Mouse (Mus musculus): Measurements from ENCODE around the gene Nacc1.

Nacc1 gene

DNA sequence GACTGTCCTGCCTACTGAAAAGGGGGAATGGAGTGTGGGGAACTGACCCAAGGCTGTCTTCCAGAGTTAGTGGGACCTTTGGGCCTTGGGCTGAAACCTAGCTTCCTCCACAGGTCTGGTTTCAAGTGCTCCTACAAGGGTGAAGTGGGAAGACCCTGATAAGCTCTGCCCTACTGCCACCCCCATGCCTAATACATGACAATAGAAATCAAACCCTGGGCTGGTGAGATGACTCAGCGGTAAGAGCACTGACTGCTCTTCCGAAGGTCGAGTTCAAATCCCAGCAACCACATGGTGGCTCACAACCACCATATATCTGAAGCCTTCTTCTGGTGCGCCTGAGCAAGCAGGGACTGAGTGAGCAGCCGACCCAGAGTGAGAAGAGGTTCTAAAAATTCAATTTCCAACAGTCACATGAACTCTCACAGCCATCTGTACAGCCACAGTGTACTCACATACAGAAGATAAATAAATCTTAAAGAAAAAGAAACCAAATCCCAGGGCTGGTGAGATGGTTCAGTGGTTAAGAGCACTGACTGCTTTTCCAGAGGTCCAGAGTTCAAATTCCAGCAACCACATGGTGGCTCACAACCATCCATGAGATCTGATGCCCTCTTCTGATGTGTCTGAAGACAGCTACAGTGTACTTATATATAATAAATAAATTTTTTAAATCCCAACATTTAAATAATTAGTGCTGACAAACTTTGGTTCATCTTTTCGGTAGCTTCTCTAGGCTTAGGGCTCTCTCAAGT is 18.8 kb downstream of the Nacc1 start:
- in situ Hi-C loops (cut with MboI; ENCODE audit: unreplicated experiment in 2 of 2), result no loop called here

DNA sequence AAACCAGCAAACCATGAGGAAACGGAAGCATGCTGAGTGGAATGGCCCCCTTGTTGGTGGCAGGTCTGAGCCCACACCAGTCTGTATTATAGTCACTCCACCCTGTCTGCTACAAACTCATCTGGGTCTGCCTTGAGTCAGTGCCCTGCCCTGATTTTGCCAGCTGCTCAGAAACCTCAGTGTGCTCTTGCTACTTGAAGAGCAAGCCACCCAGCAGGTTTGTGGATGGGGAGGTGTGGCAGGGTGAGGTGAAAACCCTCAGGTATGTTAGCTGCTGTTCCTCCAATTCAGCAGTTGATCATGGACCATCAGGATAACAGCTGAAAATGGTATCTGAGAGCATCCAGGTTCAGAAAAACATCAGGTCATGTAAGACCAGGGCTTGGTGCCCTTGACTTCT is 19.6 kb downstream of the Nacc1 start:
- in situ Hi-C loops (cut with MboI; ENCODE audit: unreplicated experiment in 2 of 2), result no loop called here

- in situ Hi-C loops (cut with MboI; ENCODE audit: unreplicated experiment in 2 of 2), result no loop called here
Measured at GRCm38 (mm10) chr8:84665385-84665893, 22.2 kb downstream of the Nacc1 start.

DNA sequence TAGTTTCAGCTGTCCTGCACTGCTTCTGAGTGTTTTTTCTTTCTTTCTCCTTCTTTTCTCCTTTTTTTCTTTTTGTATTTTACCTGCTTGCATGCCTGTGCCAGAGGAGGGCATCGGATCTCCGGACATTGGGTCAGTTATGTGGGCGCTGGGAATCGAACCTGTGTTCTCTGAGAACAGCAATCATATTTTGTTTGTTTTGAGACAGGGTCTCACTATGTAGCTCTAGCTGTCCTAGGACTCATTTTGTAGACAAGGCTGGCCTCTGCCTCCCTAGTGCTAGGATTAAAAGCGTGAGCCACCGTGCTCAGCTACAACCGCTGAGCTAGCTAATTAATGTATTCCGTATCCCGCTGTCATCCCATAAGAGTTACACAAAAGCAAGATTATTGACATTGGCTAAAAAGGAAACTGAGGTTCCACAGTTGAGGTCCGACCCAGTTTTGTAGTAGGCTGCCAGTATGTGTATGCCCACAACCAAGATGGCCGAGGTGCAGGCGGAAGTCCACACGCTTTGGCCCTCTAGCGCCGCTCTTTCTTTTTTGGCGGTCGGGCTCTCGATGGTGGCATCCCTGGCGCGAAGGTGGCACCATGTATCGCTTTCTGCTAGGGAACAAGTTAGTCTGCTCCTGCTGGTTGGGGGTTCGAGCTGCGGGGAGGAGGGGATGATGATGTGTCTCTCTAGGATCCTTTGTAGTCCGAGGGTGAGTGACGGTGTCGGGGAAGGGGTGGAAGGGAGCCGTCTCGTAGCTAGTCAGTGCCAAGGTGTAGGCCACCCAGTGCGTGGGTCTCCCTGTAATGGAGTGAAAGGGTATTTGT is 22.9 kb downstream of the Nacc1 start:
- in situ Hi-C loops (cut with MboI; ENCODE audit: unreplicated experiment in 2 of 2), result loop anchor here (5.0 kb wide), 2 partner anchors 33 to 38 kb away; partner anchors contain the start of gene Lyl1 (in 1 of the 2)

DNA sequence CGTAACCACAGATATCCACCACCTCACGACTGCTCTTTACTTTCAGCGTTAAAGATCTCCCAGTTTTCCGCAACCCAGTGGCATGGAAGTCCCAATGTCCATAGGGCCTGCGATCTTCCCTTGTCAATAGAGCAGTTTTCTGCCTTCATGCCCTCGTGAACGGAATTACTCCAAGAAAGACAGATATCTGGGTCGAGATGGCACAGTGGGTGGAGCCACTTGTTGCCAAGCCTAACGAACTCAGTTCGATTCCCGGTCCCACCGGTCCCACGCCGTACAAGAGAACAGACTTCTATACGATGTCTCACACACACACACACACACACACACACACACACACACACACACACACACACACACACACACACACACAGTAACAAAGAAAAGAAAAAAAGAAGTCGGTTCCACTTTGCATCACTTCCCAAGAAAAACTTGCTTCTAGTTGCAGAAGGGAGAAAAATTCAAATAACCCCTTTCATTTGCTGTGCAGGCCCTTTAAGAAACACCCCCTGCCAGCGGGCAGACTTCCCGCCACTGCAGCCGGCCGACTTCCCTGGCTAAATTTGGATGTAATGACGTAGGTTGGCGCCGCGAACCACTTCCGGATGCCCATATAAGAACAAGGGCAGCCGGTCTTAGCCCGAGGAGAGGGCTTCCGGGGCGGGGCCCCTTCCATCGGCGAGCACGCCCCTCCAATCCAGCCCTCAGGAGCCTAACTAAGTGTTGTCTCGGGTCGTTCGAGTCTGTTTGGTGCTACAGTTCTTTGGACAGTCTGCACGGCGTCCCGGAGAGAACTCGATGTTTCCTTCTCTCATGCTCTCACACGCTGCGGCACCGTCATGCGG is 24.0 kb downstream of the Nacc1 start:
- in situ Hi-C loops (cut with MboI; ENCODE audit: unreplicated experiment in 2 of 2), result loop anchor here (5.0 kb wide), 2 partner anchors 34 to 39 kb away; partner anchors contain the start of gene Lyl1 (in 1 of the 2)

DNA sequence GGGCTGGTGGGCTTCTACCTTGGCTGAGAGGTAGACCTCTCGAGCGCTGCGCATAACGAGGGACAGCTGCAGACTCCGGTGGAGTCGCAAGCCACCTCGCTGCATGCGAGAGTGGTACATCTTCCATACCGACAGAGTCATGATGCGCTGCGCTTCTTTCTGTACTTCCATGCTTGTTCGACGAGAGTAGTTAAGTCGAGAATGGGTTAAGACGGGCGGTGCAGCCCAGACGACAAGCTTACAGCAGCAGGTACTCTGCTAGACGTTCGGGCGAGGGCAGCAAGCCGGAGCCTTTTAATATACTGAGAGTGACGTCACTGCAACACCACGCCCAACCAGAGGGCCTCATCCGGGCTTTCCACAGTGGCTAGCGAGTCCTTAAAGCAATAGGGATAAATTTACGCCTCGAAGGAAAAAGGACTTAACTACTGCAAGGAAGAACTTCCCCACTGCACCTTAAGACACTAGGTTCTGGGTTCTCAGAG is 25.0 kb downstream of the Nacc1 start, which contains the start of gene Ier2:
TSS of gene Ier2 (minus strand) at position 272 of the 485 bp plus-strand sequence.
- in situ Hi-C loops (cut with MboI; ENCODE audit: unreplicated experiment in 2 of 2), result loop anchor here (5.0 kb wide), 2 partner anchors 35 to 40 kb away; partner anchors contain the start of gene Lyl1 (in 1 of the 2)

- in situ Hi-C loops (cut with MboI; ENCODE audit: unreplicated experiment in 2 of 2), result loop anchor here (5.0 kb wide), 2 partner anchors 35 to 40 kb away; partner anchors contain the start of gene Lyl1 (in 1 of the 2)
Measured at GRCm38 (mm10) chr8:84661961-84662571, 25.6 kb downstream of the Nacc1 start.

GRCm38 (mm10) chr8:84661458-84661871 is 26.2 kb downstream of the Nacc1 start:
- in situ Hi-C loops (cut with MboI; ENCODE audit: unreplicated experiment in 2 of 2), result loop anchor here (5.0 kb wide), 2 partner anchors 36 to 41 kb away; partner anchors contain the start of gene Lyl1 (in 1 of the 2)

GRCm38 (mm10) chr8:84660819-84661457 is 26.7 kb downstream of the Nacc1 start:
- in situ Hi-C loops (cut with MboI; ENCODE audit: unreplicated experiment in 2 of 2), result loop anchor here (5.0 kb wide), 2 partner anchors 36 to 41 kb away; partner anchors contain the start of gene Lyl1 (in 1 of the 2)

DNA sequence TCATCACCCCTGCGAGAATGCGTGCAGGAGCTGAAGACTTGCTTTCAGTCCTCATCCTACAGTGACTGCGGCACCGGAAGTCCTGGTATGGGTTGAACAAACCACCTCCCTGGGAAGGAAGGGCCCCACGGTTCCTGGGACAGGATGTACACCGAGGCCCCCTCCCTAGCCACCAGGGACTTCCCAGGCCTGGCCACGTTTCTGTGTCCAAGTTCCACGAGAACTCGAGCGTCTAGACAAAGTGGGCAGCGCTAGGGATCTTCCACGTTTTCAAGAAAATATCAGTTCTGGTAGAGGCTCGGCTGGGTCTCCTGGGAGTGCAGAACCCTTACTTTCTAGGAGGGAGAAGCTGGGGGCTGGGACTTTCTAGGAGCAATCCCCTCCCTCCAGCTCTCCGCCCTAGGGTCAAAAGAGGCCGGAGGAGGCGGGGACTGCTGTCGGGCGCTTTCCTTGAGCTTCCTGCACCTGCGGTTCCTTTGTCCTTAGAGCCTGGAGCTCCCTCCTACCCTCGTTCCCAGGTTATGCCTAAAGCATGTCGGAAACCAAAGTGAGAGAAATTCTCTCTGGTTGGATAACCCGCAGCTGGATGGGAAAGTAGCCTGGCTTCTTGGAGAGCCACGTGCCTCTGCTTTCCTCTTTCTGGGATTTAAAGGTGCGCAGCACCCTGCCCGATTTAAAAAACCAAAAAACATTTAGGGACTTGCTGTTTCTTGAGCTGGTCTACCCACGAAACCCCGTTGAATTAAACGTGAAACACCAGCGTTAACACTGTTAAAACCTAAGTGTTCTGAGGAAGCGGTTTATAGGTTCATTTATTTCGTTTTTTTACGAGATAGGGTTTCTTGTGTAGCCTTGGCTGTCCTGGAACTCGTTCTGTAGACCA is 27.5 kb downstream of the Nacc1 start:
- in situ Hi-C loops (cut with MboI; ENCODE audit: unreplicated experiment in 2 of 2), result loop anchor here (5.0 kb wide), 2 partner anchors 37 to 42 kb away; partner anchors contain the start of gene Lyl1 (in 1 of the 2)

GRCm38 (mm10) chr8:84658951-84659350 is 28.7 kb downstream of the Nacc1 start:
- in situ Hi-C loops (cut with MboI; ENCODE audit: unreplicated experiment in 2 of 2), result no loop called here

- in situ Hi-C loops (cut with MboI; ENCODE audit: unreplicated experiment in 2 of 2), result no loop called here
Measured at GRCm38 (mm10) chr8:84657680-84658079, 30.0 kb downstream of the Nacc1 start.

DNA sequence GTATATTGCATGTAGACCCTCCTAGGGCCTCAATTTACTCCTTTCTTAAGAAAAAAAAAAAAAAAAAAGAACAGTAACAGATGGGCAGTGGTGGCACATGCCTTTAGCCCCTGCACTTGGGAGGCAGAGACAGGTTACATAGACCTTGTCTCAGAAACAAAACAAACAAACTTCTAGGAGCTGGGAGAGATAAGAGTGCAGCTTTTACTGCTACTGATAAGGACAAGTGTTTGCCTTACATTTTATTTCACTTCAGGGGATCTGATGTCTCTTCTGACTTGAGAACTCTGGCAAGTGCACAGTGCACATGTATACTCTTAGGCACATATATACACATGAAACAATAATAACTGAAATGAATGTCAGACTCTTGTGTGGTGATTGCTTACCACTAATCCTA is 30.5 kb downstream of the Nacc1 start:
- in situ Hi-C loops (cut with MboI; ENCODE audit: unreplicated experiment in 2 of 2), result no loop called here

GRCm38 (mm10) chr8:84656641-84657126 is 31.0 kb downstream of the Nacc1 start:
- in situ Hi-C loops (cut with MboI; ENCODE audit: unreplicated experiment in 2 of 2), result no loop called here

DNA sequence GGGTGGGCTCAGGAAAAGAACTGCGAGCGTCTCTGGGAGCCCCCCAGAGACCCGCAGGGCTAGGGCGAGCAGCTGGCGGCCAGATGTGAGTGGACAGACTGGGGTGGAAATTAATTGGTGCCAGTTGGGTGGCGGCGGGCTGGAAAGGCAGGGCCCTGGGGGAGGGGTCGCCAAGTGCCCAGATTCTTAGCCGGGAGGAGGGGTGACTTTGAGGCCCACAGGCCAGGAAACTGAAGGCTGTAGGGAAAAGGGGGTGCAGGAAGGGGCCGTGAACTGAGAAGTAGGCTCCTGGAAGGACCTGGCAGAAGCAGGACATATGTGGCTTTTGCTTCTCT is 31.5 kb downstream of the Nacc1 start:
- in situ Hi-C loops (cut with MboI; ENCODE audit: unreplicated experiment in 2 of 2), result no loop called here

DNA sequence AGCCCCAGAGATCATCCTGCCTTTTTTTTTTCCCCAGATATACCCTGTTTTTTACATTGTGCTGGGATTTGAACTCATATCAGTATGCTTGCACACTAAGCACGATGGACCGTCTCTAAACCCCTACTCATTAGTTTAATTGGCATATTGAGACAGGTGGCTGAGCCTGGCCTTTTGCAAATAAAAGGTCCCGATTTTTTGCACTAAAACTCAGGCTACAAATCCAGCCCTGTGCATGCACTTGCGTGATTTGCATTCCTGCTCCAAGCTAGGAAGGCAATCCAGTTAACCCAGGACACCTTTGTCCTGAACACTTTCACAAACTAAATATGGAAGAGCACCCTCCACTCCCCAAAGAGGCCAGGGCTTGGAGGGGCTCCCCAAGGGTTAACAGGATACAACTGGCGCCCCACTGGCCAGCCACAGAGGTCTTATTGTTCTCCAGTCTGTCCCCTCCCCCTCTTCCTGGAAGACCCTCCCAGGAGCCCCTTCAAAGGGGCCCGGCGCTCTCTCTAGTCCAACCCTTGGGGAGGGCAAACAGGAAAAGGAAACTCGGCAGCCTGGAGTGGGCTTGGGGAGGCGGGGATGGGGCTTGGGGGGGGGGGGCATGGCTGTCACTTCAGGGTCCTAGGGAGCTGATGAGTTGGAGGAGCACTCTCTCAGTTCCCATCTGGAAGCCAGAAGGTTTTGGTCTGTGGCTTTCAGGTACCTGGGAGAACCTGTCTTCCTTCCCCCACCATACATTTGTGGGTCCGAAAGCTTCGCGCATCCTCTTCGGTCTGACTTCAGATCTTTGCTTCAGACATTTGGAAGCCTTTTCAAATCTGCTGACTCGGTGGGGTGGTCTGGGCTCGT is 32.1 kb downstream of the Nacc1 start:
- in situ Hi-C loops (cut with MboI; ENCODE audit: unreplicated experiment in 2 of 2), result no loop called here

DNA sequence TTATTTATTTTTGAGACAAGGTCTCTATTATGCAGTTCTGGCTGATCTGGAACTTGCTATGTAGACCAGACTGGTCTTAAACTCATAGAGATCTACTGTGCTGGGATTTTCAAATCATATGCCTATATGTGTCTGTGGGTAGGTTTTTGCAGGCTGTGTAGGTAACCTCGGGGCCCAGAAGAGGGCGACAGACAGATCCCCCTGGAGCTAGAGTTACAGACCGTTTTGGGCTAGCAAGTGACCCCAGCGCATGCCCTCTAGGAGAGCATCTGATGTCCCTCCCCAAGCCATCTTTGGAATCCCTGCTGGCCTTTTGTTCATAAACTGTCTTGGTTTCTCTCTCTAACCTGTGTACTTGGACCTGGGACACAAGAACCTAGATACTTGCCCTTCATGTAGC is 33.1 kb downstream of the Nacc1 start:
- in situ Hi-C loops (cut with MboI; ENCODE audit: unreplicated experiment in 2 of 2), result no loop called here

All from v-Abl transformed pro-B cells (cell line).